Mouse (Mus musculus): ENCODE measurements around the gene Mb. TPM values are rescaled to one million over a fixed set of nuclear protein-coding genes. Genes with fewer than 3 reads are reported as not detected.

Gene Mb
- total and polyA plus RNA-seq, 3 experiments, result not detected

DNA sequence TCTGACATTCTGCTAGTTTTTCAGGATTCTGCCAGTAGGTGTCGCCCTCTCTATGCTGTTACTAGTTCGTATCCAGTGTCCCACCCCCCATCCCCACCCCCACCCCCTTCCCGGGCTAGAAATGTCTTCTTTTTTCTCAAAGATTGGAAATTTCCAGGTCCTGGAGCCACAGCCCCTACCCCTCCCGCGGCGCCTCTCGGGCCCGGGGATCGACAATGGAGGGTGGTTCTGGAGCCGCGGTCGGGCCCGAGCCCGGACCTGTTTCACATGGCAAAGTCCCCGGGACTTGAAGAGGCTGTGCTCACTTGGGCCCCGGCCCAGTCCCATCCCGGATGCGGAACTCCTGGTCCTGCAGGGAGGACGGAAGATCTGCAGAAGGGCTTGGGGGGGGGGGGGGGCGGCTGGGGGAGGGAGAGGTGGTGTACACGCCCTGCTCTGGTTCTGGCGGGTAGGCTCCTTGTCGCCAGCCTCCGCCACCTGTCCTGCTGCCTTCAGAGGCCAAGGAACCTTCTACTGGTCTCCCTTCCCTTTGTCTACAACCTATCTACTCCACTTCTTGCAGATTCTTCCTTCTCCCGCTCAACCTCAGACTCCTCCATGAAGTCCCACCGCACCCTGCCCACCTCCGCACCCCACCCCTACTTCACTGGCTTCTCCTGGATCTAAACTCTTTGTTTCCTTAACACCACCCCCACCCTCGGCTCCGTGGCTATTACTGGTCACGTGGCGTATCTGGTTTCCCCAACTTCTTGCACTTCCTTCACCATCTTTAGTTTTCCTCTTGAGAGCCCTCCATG is 76.4 kb downstream of the Mb start:
- peak overlapping the region; percentile 38 to 68; a peak in 3 of 4 replicates for H3K4me3 ChIP-seq (ENCODE audit: control insufficient read depth in 1 of 2, insufficient read depth in 1 of 2, low read depth in 2 of 2, low read length in 2 of 2)
- H3K27ac ChIP-seq (ENCODE audit: control insufficient read depth, low read depth, low read length), result no peak overlapping the region
- peak overlapping the region; percentile 56 for H3K9ac ChIP-seq (ENCODE audit: control insufficient read depth, low read depth, low read length, poor library complexity, severe bottlenecking)

DNA sequence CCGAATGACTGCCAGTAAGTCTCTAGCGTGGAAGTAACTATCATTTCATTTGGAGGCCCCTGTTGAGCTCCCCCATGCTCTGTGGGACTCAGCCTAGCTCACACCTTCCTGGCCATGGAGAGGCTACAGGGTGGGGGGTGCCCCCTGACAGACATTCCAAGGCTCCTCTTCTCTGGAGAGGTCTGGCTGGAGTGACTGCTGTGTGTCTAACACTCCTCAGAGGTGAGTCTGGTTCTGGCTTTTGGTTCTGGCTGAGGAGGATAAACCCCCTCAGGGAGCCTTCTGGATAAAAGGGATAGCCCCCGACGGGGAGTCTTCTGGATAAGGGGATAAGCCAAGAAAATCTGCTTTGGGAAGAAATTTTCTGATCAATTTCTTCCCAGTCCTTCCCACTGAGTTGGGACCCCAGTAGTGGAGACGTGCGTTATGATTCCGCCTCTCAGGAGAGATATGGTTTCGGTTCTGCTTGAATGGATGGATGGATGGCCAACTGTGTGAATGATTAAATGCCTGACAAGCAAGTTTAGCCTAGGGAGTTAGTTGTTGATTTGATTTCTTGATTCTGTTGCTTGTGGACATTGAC is 77.1 kb downstream of the Mb start:
- Histone ChIP-seq H3K9ac (ENCODE audit: control insufficient read depth, low read depth, low read length, poor library complexity, severe bottlenecking) (no peak overlapping the region), H3K79me2 (ENCODE audit: control insufficient read depth, insufficient read depth, low read length, poor library complexity) (no peaks in the 10 kb centered on the region), H3K9me3 (replicated peaks; ENCODE audit: insufficient read depth, low read length) (no peaks in the 10 kb centered on the region), H3K4me1 (ENCODE audit: control insufficient read depth in 1 of 2, insufficient read depth in 2 of 2, low read length in 2 of 2) (no peaks in the 10 kb centered on the region), H3K4me3 (ENCODE audit: control insufficient read depth in 1 of 2, insufficient read depth in 1 of 2, low read depth in 2 of 2, low read length in 2 of 2) (no peak overlapping the region), H3K27me3 (ENCODE audit: control insufficient read depth in 1 of 2, insufficient read depth in 2 of 2, low read length in 2 of 2) (peaks cover 1 to 6% of the 10 kb centered on the region in 2 experiments; a peak in 2 of 4 replicates), H3K27ac (ENCODE audit: control insufficient read depth, low read depth, low read length) (no peak overlapping the region), H3K36me3 (ENCODE audit: control insufficient read depth in 1 of 2, insufficient read depth in 2 of 2, low read length in 2 of 2) (no peaks in the 10 kb centered on the region)
- TF ChIP-seq KAT2A (conservative IDR thresholded peaks at IDR 0.05; ENCODE audit: low read depth, low read length), result no peak
- TF ChIP-seq RCOR1 (IDR thresholded peaks at IDR 0.05; ENCODE audit: low read depth, low read length), result no peak
- no peak for TF ChIP-seq CHD1 (IDR thresholded peaks at IDR 0.05; ENCODE audit: low read depth, low read length)
- TF ChIP-seq E2F4 (IDR thresholded peaks at IDR 0.05; ENCODE audit: borderline replicate concordance, low read depth, low read length), result no peak
- TF ChIP-seq NELFE (IDR thresholded peaks at IDR 0.05; ENCODE audit: low read depth, low read length), result no peak
- TF ChIP-seq JUND (IDR thresholded peaks at IDR 0.05; ENCODE audit: low read depth, low read length), result no peak
- no peak for TF ChIP-seq MAX (IDR thresholded peaks at IDR 0.05; ENCODE audit: low read length)
- TF ChIP-seq ZKSCAN1 (IDR thresholded peaks at IDR 0.05; ENCODE audit: low read depth, low read length), result no peak
- TF ChIP-seq ETS1 (IDR thresholded peaks at IDR 0.05; ENCODE audit: low read depth, low read length), result no peak
- TF ChIP-seq MXI1 (IDR thresholded peaks at IDR 0.05; ENCODE audit: low read depth, low read length), result no peak
- TF ChIP-seq ZNF384 (IDR thresholded peaks at IDR 0.05; ENCODE audit: low read depth, low read length), result no peak
- TF ChIP-seq MYC (IDR thresholded peaks at IDR 0.05; ENCODE audit: low read depth, low read length), result no peak
- no peak for DNase-seq (ENCODE audit: low read depth, low spot score)

More for the DNA sequence above, 76.4 kb downstream of the Mb start:
- Histone ChIP-seq H3K4me1 (ENCODE audit: control insufficient read depth in 1 of 2, insufficient read depth in 2 of 2, low read length in 2 of 2) (no peaks in the 10 kb centered on the region), H3K9me3 (replicated peaks; ENCODE audit: insufficient read depth, low read length) (no peaks in the 10 kb centered on the region), H3K27me3 (ENCODE audit: control insufficient read depth in 1 of 2, insufficient read depth in 2 of 2, low read length in 2 of 2) (peaks cover 4 to 6% of the 10 kb centered on the region in 2 experiments; a peak in 3 of 4 replicates), H3K79me2 (ENCODE audit: control insufficient read depth, insufficient read depth, low read length, poor library complexity) (no peaks in the 10 kb centered on the region), H3K36me3 (ENCODE audit: control insufficient read depth in 1 of 2, insufficient read depth in 2 of 2, low read length in 2 of 2) (no peaks in the 10 kb centered on the region)
- no peak for TF ChIP-seq UBTF (IDR thresholded peaks at IDR 0.05; ENCODE audit: borderline replicate concordance, insufficient read depth, low read depth, low read length)
- TF ChIP-seq POLR2A (IDR thresholded peaks at IDR 0.05; ENCODE audit: control insufficient read depth in 1 of 2, insufficient read depth in 1 of 2, low read depth in 1 of 2, low read length in 2 of 2, poor library complexity in 1 of 2), result no peak
- peak; percentile 35 for TF ChIP-seq SMC3 (IDR thresholded peaks at IDR 0.05; ENCODE audit: low read depth, low read length)
- peak; percentile 79 for TF ChIP-seq USF1 (IDR thresholded peaks at IDR 0.05; ENCODE audit: low read depth, low read length)
- no peak for TF ChIP-seq NRF1 (IDR thresholded peaks at IDR 0.05; ENCODE audit: insufficient read depth, low read depth, low read length, poor library complexity, severe bottlenecking)
- TF ChIP-seq MXI1 (IDR thresholded peaks at IDR 0.05; ENCODE audit: low read depth, low read length), result no peak
- peak; percentile 40 for TF ChIP-seq RAD21 (IDR thresholded peaks at IDR 0.05; ENCODE audit: low read depth, low read length)
- TF ChIP-seq GABPA (IDR thresholded peaks at IDR 0.05; ENCODE audit: low read depth, low read length), result no peak
- TF ChIP-seq TBP (IDR thresholded peaks at IDR 0.05; ENCODE audit: low read depth, low read length), result no peak
- peak; percentile 59 to 65 (median 62) for TF ChIP-seq CTCF (IDR thresholded peaks at IDR 0.05 in 2 of 3, conservative IDR thresholded peaks at IDR 0.05 in 1 of 3; ENCODE audit: control insufficient read depth in 1 of 3, insufficient read depth in 1 of 3, low read depth in 2 of 3, low read length in 3 of 3, poor library complexity in 1 of 3, severe bottlenecking in 1 of 3)
- DNase-seq (ENCODE audit: low read depth, low spot score), result peak; percentile 68
